Mouse (Mus musculus) left cerebral cortex, adult 8-10 months (tissue): ENCODE measurements around the gene Zfp648. TPM values are rescaled to one million over a fixed set of nuclear protein-coding genes. Genes with fewer than 3 reads are reported as not detected.

ENCODE experiments used
- DNase-seq, 2 experiments: peaks; one replicate each; pipeline ENCODE4 v3.0.0; 2022; ENCODE audit warnings: low spot score in 2 of 2
- total RNA-seq, 4 experiments: library from RNA; stranded (reverse); gene quantifications; 2 replicates each; pipeline ENCODE4 v1.2.4; 2022

Gene Zfp648
- total RNA-seq, 4 experiments from 2014 or later, result 0.65 to 1.1 (median 0.69) TPM

GRCm38 (mm10) chr1:154219991-154220390, 19.0 kb downstream of the Zfp648 start:
- DNase-seq, result no peak

DNA sequence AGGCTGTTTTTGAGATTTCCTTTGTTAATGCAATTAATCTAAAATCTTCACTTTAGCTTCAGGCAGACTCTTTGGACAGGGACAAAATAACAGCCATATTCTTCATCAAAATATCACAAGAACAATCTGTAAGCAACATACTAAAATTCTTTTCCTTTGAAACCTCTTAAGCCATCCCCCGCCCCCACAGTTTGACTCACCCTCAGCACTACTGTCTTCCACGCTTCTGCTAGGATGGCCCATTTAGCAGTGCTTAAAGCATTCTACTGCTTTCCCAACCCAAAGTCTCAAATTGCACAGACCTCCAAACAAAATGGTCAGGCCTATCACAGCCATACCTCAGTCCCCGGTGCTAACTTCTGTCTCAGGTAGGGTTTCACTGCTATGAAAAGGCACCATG, 19.6 kb downstream of the Zfp648 start:
- DNase-seq, result peak in 1 of 2 experiments; percentile 52

DNA sequence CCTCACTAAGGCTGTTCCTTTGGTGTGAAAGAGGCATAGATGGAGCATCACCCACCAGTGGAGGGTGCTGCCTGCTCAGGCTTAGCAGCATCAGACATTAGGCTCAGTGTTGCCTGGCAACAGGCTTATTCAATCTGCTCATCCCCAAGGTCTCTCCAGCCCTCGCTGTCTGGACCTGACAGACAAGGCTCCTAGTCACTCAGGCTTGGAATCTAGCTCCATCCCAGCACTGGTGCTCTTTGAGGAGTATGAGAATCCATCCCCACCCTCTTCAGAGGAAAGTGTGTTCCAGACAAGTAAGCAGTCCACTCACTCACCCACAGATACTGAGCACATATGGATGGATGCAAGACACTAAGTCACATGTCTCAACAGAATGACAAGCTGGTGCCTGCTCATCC, 22.8 kb downstream of the Zfp648 start:
- peak in 1 of 2 experiments; percentile 58 for DNase-seq

GRCm38 (mm10) chr1:154232594-154232993, 31.6 kb downstream of the Zfp648 start:
- DNase-seq, result no peak

GRCm38 (mm10) chr1:154233033-154233432, 32.0 kb downstream of the Zfp648 start:
- DNase-seq, result no peak

DNA sequence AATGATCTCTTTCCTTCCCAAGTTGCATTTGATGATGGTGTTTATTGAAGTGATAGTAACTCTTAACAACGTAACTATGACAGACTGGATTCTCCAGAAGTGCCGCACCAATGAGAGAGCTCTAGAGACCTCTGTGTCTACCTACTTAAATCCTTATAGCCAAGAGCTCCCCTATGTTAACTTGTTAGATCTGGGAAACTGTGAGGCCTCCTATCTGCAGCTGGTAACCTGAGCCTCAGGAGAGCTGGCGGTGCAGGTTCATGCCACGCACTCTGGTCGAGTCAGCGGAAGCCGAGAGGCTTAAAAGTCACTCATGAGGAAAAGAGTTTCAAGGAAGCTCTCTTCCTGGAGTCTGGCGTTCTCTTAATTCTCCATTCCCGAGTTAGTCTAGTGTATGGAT, 33.8 kb downstream of the Zfp648 start:
- no peak for DNase-seq

DNA sequence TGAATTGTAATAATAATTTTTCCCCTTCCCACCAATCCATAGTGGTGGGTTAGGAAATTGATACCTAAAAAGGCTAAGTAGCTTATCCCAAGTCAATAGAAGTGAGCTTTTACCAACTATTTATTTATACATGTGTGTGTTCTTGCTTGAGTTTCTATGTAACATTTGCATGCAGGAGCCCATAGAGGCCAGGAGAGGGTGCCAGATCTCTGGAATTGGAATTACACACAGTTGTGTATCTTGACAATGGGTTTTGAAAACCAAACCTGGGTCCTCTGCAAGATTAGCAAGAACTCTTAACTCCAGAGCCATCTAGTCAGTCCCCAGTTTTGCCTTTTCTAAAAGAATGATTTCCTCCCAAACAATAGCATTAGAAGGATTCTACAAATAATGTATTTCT, 37.9 kb downstream of the Zfp648 start:
- no peak for DNase-seq

GRCm38 (mm10) chr1:154251186-154251585, 50.2 kb downstream of the Zfp648 start:
- DNase-seq, result no peak

GRCm38 (mm10) chr1:154252739-154253138, 51.8 kb downstream of the Zfp648 start:
- DNase-seq, result peak; percentile 15 to 83
